Mouse (Mus musculus): ENCODE data around the gene Prune2.

DNA sequence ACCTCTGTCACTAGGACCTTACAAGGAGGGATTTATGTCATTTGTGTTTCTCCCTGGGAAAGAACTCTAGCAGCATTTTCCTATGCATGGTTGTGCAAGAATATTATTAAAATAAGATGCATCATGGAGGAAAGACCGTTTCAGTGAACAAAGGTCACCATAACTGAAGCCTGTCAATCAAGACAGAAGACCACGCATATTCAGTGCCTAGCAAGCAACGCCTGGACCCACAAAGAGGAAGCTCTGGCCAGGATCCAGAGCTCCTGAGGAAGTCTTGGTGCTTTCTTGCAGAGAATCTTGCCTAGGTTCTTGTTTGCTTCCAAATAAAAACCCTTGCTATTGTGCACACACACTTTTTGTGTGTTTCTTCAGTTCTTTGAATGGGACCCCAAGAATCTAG, 296.9 kb downstream of the Prune2 start:
- TF ChIP-seq POLR2A (IDR thresholded peaks at IDR 0.05; ENCODE audit: insufficient read length, low read depth) (no peak), REST (IDR thresholded peaks at IDR 0.05; ENCODE audit: insufficient read depth, insufficient read length) (no peak), USF1 (IDR thresholded peaks at IDR 0.05; ENCODE audit: low read depth) (no peak), TCF12 (IDR thresholded peaks at IDR 0.05; ENCODE audit: insufficient read depth, poor library complexity, severe bottlenecking) (no peak), MYOG (IDR thresholded peaks at IDR 0.05; ENCODE audit: control insufficient read depth in 1 of 3, insufficient read depth in 1 of 3, insufficient read length in 2 of 3, low read depth in 2 of 3) (no peak), MAX (IDR thresholded peaks at IDR 0.05; ENCODE audit: low read depth) (no peak), E2F4 (IDR thresholded peaks at IDR 0.05; ENCODE audit: insufficient read depth) (no peak), POLR2AphosphoS2 (IDR thresholded peaks at IDR 0.05; ENCODE audit: insufficient read length, low read depth) (no peak), SRF (IDR thresholded peaks at IDR 0.05; ENCODE audit: control insufficient read depth, insufficient read length, low read depth) (no peak), MYOD1 (IDR thresholded peaks at IDR 0.05; ENCODE audit: control insufficient read depth in 1 of 3, insufficient read length in 2 of 3, low read depth in 2 of 3) (no peak), TCF3 (IDR thresholded peaks at IDR 0.05; ENCODE audit: insufficient read length, low read depth) (no peak)

Data from myocyte (in vitro differentiated cells).